Mouse (Mus musculus) kidney, adult 18-20 months (tissue): ENCODE measurements at regions not wholly inside any gene's neighbourhood (a gene's known extent, or its start where the extent isn't known, plus 50 kb on each side); places are given as distances from the start of the nearest gene placed in this dataset.

Experiments used
- DNase-seq: peaks from one replicate; pipeline ENCODE4 v3.0.0; 2021

- no peak for DNase-seq
Observed at GRCm38 (mm10) chrX:139392777-139393176, 59.3 kb downstream of the Trap1a start.

- DNase-seq = peak; percentile 77
Observed at GRCm38 (mm10) chrX:139416701-139417100, 63.5 kb upstream of the D330045A20Rik start.

- no peak for DNase-seq
Observed at GRCm38 (mm10) chrX:139419867-139420266, 60.3 kb upstream of the D330045A20Rik start.

GRCm38 (mm10) chrX:139424307-139424706, 55.9 kb upstream of the D330045A20Rik start:
- no peak for DNase-seq
